Mouse (Mus musculus): ENCODE results near the gene 4933407L21Rik.

GRCm38 (mm10) chr1:85899388-85899761, 28.9 kb upstream of the 4933407L21Rik start:
- TF ChIP-seq GATA1 (IDR thresholded peaks at IDR 0.05; ENCODE audit: borderline replicate concordance, low read length) (no peak), FLI1 (IDR thresholded peaks at IDR 0.05; ENCODE audit: low read length) (no peak)
